Mouse (Mus musculus) liver (tissue): Measurements from ENCODE around the gene Trmt10b.

ENCODE experiments used
- DNase-seq: peaks from one replicate; pipeline ENCODE4 v3.0.0-alpha.2; 2020; ENCODE audit warnings: mixed read lengths

Trmt10b gene

DNA sequence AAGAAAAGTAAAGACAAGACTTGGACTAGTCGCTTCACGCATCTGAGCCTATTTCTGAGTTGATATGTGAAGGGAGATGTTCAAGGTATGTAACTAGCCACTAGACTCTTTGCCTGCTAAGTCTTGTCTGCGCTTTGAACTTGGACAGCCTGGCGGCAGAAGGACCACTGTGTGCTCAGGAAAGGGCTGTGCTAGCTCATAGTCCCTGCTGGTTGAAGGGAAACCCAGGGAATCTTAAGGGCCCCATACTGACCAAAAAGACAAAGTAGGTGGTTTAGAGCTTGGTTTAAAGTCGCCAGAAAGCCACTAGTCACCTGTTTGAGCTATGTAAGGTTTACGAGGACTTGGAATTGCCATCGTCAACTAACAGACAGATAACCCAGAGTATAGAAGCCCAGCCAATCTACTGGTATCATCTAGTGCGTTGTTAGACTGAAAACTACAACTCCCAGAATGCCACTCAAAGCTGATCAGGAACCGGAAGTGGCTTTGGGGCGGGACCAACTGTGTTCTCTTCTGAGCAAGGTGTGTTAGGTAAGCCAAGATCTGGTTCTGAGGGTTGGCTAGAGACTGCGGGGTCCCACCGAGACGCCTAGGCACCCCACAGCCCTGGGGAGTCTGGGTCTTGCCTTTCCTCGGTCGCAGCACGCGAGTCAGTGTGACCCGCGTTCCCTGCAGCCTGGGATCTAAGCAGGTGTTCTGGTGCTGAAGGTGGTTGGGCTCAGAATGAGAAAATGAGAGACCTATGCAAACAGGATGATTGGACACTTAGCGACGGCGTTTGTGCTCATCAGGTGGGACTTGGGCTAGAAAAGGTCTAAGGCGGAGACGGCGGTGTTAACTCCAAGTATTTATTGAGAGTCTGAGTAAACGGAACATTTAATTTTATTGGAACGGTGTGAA is at the start of gene Trmt10b:
Gene Trmt10b (plus strand): TSS at position 466 of the 903 bp plus-strand sequence.
- DNase-seq, result peak; percentile 67

DNA sequence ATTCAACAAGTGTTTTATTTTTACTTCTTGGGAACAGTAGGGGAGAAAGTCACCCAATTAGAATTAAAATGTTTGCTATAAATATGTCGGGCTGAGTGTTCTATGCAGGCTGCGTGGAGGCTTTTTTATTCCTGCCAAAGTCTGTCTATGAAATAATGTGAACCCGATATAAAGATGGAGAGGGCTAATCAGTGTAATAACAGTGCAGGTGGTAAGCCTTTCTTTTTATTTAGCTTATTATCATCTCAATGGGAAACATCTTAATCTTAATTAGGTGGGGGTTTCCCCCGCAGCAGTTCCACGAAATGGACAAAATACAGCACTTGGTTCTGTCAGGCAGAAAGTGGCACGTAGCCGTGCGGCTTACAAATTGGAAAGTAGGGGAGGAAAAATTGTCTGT is 45.7 kb upstream of the Trmt10b start:
- no peak for DNase-seq

- no peak for DNase-seq
Observed at GRCm38 (mm10) chr4:45252861-45253262, 44.1 kb upstream of the Trmt10b start.

DNA sequence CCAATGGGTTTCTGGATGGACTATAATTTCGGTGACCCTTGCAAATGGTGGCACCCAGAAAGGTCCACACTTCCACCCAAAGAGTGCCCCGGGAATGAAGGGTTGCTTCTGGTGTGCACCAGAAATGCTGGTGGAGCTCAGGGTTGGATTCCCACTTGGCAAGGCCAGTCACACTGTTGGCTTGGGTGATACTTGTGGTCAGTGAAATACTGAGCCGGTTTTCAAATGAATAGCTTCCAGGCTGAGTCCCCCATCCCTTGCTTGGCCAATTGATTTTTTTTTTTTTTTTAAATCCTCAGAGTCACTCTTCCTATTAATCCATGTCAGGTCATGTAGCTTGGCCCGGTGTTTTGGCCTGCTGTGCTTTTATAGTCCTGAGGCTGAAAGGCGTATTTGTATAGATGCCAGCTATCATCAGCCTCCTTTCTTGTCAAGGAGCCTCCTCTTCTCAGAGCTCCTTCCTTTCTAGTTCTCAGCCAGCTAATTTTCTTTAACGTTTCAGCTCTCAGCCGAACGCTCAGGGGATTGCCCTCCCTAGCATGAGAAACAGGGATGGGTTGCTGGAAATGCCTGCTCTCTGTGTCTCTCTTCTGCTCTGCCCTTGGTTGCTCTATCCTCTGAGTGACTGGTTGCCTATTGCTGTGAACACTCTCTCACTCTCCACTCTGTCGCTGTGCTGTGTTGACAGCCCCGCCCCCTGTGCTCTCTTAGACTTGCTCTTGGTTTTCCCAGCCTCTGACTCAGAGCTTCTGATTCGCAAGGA is 42.9 kb upstream of the Trmt10b start:
- DNase-seq, result no peak

- no peak for DNase-seq
Observed at GRCm38 (mm10) chr4:45259232-45259832, 37.6 kb upstream of the Trmt10b start.

GRCm38 (mm10) chr4:45261551-45261950 is 35.4 kb upstream of the Trmt10b start:
- DNase-seq, result no peak

GRCm38 (mm10) chr4:45267883-45268282 is 29.0 kb upstream of the Trmt10b start:
- peak; percentile 58 for DNase-seq

DNA sequence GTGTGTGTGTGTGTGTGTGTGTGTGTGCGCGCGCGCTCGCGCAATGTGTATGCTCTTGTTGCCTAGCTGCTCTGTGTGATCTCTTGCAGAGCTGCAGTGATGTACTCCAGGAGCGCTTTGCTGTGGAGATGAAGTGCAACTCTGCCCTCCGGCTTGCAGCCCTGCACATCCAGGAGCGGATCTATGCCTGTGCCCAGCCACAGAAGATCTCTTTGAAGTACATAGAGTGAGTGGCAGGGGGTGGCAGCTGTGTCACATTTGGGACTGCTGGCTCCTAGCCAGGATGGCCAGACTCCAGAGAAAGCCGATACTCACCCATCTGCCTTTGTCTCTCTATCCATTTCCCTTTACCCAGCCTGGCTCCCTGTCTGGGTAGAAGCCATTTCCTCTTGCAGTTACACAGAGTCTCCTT is 25.9 kb upstream of the Trmt10b start:
- DNase-seq, result no peak

DNA sequence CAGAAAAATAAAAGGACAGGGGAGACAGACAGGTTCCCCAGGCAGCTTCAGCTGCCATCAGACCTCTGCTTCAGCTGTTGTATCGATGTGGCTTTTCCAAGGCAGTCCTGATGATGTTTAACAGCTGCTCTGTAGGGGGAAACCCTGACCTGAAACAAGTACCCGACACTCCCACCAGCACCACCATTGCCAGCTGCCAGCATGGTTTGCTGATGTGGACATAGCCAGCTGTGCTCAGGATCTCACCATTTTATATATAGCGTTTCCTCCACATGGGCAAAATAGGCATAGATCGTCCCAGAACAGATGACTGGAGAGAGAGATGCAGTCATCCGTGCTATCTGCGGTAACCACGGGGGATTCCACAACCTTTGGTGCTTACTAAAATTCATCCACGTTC is 21.2 kb upstream of the Trmt10b start:
- no peak for DNase-seq

DNA sequence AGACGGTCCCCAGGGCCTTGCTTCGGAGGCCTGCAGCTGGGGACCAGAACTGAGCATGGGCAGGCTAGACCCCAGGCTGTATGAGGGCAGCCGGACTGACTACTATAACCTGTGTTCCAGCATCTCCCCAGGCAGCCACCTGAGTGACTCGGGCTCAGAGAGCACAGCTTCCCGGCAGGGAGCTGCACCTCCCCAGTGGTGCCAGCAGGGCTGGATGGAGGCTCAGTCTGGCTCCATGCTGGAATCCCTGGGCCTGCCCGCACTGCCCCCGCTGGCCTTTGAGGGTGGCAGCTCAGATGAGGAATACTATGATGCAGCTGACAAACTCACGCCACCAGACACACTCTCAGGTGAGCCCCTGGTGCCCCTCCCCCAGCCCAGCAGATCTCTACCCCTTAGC is 17.6 kb upstream of the Trmt10b start:
- no peak for DNase-seq

DNA sequence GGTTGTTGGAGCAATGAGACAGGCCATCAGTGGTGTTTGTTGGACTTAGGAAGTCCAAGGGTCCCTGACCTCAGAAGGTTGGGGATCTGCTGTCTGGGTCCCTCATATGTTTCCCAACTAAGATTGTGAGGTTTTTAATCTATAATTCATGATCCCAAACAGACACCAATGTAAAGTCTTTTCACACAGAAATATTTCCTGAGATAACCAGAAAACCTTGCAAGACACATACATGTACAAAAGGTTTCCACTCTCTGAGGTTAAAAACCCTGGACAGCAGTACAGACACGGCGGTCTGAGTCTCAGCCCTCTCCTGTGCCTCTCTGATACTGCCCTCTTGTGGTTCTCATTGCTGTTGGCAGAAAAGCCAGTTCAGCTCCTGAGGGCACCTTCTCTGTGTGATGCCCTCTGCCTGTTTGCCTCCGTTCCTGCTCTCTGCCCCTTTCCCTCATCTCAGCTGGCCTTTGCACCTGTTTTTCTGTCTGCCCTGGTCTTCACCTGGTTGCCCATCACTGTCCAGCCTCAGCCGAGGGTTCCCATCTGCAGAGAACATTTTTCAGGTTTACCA is 16.9 kb upstream of the Trmt10b start:
- DNase-seq, result peak; percentile 56

- no peak for DNase-seq
Observed at GRCm38 (mm10) chr4:45286318-45286717, 10.6 kb upstream of the Trmt10b start.

GRCm38 (mm10) chr4:45287906-45288305 is 9.0 kb upstream of the Trmt10b start:
- no peak for DNase-seq

DNA sequence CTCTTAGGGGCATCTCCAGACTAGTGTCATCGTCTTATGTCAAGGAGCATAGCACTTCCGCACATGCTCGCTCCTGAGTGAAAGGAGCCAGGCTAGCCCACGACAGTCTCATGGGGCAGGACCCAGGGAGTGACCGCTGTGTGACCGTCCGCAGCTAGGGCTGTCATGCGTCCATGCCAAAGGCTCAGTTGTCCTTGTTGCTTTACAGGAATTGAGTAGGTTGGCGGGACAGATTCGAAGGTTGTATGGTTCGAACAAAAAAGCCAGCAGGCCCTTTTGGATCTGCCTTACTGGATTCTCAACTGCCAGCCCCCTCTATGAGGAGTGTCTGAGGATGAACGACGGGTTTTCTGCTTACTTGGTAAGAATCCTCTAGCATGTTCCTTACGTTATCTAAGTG is 8.6 kb downstream of the Trmt10b start:
- no peak for DNase-seq

GRCm38 (mm10) chr4:45308046-45308445 is 11.1 kb downstream of the Trmt10b start:
- peak; percentile 38 for DNase-seq

DNA sequence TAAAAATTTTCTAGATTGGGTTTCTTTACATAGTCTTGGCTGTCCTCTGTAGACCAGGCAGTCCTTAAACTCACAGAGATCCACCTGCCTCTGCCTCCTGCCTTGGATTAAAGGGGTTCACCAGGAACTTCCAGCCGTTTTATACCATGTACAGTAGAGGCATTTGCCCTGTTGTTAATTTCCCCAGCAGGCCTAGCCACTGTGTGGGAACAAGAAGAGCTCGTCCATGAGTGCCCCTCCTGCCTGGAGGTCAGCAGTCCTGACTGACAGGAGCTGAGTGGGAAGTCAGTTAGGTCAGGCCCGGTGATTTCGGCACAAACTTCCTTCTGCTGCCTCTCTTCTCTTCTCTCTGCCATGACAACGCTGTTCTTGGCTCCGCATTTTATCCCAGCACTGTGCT is 11.7 kb downstream of the Trmt10b start:
- DNase-seq, result no peak

GRCm38 (mm10) chr4:45311056-45311455 is 14.1 kb downstream of the Trmt10b start:
- no peak for DNase-seq

GRCm38 (mm10) chr4:45320159-45320816 is 23.4 kb downstream of the Trmt10b start:
- peak; percentile 82 for DNase-seq

DNA sequence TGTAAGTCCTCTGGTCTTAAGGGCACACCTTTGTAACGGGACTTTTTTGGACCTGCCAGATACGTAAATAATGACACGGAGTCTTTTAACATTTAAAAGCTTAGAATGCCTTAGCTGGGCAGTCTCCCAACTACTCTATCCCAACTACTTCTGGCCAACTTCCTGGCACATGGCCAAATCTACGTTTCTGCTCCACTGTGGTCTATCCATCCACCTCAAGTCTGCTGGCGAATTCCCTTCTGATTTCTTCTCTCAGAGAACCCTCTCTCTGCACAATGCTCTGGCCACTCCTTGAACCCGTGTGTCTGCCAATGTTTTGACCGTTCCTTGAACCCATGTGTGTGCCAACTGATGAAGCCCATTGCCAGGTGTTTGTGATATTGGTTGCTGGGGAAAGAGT is 34.2 kb downstream of the Trmt10b start:
- DNase-seq, result no peak

GRCm38 (mm10) chr4:45332466-45332865 is 35.5 kb downstream of the Trmt10b start:
- no peak for DNase-seq

- no peak for DNase-seq
Observed at GRCm38 (mm10) chr4:45341226-45341625, 44.3 kb downstream of the Trmt10b start.

- DNase-seq, result peak; percentile 94
Observed at GRCm38 (mm10) chr4:45341669-45342249, 44.8 kb downstream of the Trmt10b start, which contains the start of gene Dcaf10. Gene Dcaf10, plus strand, starts transcription at chr4:45342101.
